Mouse (Mus musculus) central nervous system, embryonic 18 days (tissue): ENCODE data around the gene Itfg2. TPM values are rescaled to one million over a fixed set of nuclear protein-coding genes. Genes with fewer than 3 reads are reported as not detected.

Experiments
- polyA plus RNA-seq: library from polyadenylated mRNA; depleted of rRNA; stranded (reverse); fragments of >200 nt; gene quantifications from 2 replicates; pipeline ENCODE4 v1.2.3, GENCODE M21; 2012; rRNA removed

Gene Itfg2
- 23.6 and 26.3 TPM in 2 replicates for polyA plus RNA-seq

DNA sequence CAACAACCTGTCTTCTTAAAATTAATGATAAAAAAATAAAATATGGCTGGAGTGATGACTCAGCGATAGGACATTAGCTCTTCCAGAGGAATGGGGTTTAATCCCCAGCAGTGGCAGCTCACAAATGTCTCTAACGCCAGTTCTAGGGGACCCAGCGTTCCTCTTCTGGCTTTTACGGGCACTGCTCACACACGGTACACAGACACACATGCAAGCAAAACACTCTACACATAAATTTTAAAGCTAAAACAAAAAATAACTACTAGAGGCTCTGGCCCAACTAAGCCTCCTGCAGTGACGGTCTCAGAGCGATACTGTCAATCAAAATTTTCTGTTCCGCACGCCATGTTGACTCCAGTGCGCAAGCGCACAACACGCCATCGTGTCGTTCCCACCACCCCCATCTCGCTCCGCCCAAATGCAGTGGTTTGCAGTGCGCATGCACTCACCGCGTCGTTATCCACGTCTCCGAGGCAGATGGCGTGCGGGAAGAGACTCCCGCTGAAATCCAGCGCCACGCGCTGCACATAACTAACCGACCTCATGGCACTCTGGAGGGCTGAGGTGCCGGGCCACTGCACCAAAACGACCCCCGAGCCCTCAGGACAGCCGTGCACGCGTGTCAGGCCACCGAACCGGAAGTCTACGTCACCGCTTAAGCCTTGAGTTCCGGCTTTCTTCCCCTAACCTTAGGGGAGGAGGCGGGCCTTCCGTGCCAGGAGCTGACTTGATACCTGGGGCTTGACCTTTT is at the start of gene Itfg2:
Gene Itfg2, minus strand, starts transcription at position 663 of the 751 bp plus-strand sequence.

DNA sequence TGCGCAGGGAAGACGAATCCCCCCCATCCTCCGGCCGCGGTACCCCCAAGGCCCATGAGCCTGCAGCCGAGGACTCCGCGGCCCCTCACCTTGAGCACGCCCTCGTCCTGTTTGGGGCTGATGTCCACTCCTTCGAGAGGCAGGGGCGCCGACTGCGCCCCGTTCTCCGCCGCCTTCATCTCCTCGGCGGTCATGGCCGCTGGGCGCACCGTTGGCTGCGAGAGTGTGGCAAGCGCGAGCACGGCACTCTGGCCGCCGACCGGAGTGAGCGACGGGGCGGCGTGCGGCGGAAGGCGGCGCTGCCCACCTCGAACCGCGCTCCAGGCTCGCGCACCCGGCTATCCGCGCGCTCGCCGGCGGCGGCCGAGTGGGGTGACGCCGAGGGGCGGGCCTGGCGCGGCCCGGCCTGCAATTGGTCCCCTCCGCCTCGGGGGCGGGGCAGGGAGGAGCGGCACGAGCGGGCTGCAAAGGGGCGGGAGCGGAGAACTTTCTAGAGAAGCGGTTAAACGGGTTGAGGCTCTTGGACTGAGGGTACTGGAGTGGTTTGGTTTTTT is 13.7 kb upstream of the Itfg2 start, which contains the start of gene Fkbp4:
Gene Fkbp4, minus strand, starts transcription at position 361 of the 554 bp plus-strand sequence.

DNA sequence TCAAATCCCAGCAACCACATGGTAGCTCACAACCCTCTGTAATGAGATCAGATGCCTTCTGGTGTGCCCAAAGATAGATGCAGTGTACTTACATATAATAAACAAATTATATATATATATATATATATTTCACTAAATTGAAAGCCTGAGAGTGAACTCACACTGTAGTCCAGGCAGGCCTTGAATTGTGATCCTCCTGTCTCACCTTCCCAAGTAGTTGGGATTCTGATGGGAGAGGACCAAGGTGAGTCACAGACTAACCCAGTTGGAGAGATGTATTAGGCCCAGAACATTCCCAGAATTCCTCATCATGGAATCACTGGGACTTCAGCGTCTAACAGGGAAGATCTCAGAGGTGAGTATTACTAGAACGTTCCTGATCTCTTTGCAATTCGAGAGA is 25.7 kb downstream of the Itfg2 start, which contains the start of gene Nrip2:
Gene Nrip2, plus strand, starts transcription at position 301 of the 400 bp plus-strand sequence.

DNA sequence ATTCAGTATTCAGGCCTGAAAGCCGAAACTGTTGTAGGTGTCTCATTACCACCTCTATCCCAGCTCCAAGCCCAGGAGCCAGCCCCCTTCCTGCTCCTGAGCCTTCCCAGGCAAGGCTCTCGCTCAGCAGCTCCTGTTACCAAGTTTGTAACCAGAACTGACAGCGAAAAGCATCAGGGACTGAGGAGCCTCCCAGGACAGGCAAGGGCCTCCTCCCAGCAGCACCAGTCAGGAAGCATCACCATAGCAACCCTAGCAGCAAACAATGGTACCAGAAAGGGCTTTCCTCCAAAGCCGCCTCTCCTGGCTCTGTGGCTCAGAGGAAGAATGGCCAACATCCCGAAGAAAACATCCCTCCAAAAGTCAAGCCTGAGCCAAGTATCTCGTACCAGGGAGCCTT is 49.5 kb downstream of the Itfg2 start, which contains the start of the genes Tex52 and Gm44596:
Gene Tex52, plus strand, starts transcription at position 265 of the 400 bp plus-strand sequence.
Gene Gm44596, plus strand, starts transcription at position 312 of the 400 bp plus-strand sequence.

DNA sequence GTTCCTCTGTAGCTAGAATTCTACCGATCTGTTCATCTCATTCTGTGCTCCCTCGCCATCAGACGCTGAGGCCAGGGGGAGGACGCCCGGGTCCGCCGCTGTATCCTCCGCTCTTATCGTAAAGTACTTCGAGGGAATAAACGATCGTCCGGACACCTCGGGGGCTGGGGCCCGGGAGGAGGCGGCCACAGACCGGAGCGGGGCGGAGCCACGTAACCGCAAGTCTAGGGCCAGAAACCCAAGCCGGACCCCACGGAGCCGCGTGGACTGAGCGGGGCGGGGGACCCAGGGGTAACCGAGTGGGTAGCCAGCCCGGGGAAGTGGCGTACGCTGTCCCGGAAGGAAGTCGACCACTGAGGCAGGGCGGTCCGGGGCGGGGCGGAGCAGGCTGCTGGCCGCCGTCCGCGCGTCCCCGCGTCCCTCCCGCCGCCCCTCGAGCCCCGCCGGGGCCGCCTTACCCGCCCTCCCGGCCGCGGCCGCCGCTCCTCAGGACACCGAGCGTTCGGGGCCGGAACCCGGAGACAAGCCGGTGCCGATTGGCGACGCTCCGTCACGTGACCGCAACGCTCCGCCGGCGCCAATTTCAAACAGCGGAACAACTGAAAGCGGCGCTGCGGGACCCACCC is 62.2 kb downstream of the Itfg2 start, which contains the start of the genes Rhno1 and Foxm1:
Gene Rhno1, minus strand, starts transcription at position 531 of the 626 bp plus-strand sequence.
Gene Foxm1, plus strand, starts transcription at position 587 of the 626 bp plus-strand sequence.

Other genes with a start within 250 kb of the Itfg2 start
- 0.28 and 0.35 TPM in 2 replicates for gene Tead4, start 124.1 kb downstream of the Itfg2 start, polyA plus RNA-seq
- 30.7 and 32.8 TPM in 2 replicates for gene Tulp3, start 69.1 kb downstream of the Itfg2 start, polyA plus RNA-seq
- 23.1 and 28.6 TPM in 2 replicates for gene Rhno1, start 62.0 kb downstream of the Itfg2 start, polyA plus RNA-seq
- gene Foxm1, start 62.0 kb downstream of the Itfg2 start, polyA plus RNA-seq, result 16.4 and 17.9 TPM in 2 replicates
- 0.41 and 0.94 TPM in 2 replicates for gene Tex52, start 49.5 kb downstream of the Itfg2 start, polyA plus RNA-seq
- gene Gm44596, start 49.4 kb downstream of the Itfg2 start, polyA plus RNA-seq, result not detected in 2 replicates
- gene Nrip2, start 25.6 kb downstream of the Itfg2 start, polyA plus RNA-seq, result 8.2 and 8.7 TPM in 2 replicates
- 229 and 238 TPM in 2 replicates for gene Fkbp4, start 13.7 kb upstream of the Itfg2 start, polyA plus RNA-seq
- 0.04 and 0.29 TPM in 2 replicates for gene Pzp, start 101.8 kb upstream of the Itfg2 start, polyA plus RNA-seq
- gene A2ml1, start 156.7 kb upstream of the Itfg2 start, polyA plus RNA-seq, result 5.8 and 6.0 TPM in 2 replicates
- not detected in 2 replicates for gene Klrb1a, start 198.6 kb upstream of the Itfg2 start, polyA plus RNA-seq
- not detected in 2 replicates for gene Clec2h, start 237.5 kb upstream of the Itfg2 start, polyA plus RNA-seq